Mouse (Mus musculus) layer of hippocampus, postnatal 10 days (tissue): ENCODE measurements at regions not wholly inside any gene's neighbourhood (a gene's known extent, or its start where the extent isn't known, plus 50 kb on each side); places are given as distances from the start of the nearest gene placed in this dataset.

ENCODE experiments used
- DNase-seq, 2 experiments: peaks; one replicate each; pipeline ENCODE4 v3.0.0; 2021; ENCODE audit warnings: low spot score in 2 of 2

DNA sequence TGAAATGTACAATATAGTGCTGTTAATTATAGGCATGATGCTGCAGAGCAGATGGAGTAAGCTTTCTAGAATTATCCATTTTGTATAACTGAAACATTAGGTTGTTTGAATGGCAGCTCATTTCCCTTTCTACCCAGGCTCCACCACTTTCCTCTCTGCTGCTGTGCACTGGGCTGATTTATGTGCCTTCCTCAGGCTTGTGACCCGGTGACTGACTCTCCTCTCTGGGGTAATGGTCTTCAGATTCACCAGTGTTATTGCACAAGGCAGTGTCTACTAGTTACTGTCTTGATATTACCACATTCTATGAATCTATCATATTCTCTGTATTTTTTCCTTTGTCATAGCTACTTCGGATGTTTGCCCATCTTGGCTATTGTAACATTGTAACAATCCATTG lies 109.4 kb upstream of the Tpk1 start:
- no peak for DNase-seq

DNA sequence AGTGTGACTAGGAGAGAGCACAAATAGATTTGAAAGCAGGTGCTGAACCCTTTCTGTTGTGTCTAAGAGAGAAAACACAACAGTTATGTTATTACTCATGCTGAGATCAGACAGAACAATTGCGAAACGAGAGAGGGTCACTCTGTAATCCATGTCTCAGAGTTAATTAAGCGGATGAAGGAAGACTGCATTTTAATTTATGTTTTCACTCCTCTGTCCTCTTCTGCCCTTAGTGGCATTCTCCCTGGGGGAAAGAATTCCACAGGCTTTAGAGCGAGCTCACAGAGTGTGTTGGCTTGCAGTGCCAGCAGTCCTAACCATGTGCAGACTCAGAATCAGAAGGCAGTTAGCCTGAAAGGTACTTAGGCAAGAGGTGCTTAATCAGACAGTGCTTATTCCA lies 108.4 kb upstream of the Tpk1 start:
- DNase-seq, result peak in 1 of 2 experiments; percentile 8

DNA sequence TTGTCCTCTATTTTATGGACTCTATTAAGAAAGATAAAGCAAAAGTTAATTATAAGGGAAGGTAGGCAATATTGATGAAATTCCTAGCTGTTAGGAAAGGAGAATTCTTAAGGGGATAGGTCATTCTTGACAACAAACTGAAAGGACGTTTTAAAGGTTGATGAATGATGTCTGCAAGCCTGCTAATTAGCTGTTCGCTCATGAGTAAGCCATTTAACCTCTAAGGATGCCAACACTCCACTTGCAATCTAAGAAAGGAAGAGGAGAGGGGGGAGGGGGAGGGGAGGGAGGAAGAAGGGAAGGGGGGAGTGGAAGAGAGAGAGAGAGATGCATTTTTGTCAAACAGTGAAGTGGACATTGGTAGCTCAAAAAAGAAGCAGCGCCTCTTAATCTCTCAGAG lies 107.5 kb upstream of the Tpk1 start:
- DNase-seq, result no peak

DNA sequence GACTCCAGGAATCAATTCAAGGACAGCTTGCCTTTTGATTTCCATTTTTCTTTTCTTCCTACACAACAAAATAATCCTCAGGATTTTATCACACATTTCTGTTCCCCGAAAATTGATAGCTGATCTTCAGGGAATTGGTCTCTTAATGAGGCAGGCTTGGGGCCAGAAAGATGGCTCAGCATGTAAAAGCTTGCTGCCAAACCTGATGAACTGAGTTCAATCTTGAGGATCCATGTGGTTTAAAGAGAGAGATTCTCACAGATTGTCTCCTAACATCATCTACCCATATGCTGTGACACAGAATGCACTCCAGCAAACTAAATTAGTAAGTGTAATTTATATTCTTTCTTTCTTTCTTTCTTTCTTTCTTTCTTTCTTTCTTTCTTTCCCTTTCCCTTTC lies 99.9 kb upstream of the Tpk1 start:
- no peak for DNase-seq
